Mouse (Mus musculus) kidney, embryonic 14.5 days (tissue): ENCODE results near the gene Axdnd1. TPM values are rescaled to one million over a fixed set of nuclear protein-coding genes. Genes with fewer than 3 reads are reported as not detected.

Experiments used
- ATAC-seq: fragments of 200-750 bp; cut with Nextera tagmentation; 2 replicates; pipeline ENCODE4 v1.8.0; 2017; ENCODE audit warnings: moderate number of reproducible peaks, mild to moderate bottlenecking, moderate TSS enrichment, moderate library complexity; ENCODE audit not compliant: low FRiP score, low TSS enrichment
- H3K27ac ChIP-seq: fragments of 300-500 bp; sonication (generic); 2 replicates; pipeline ENCODE4 v1.5.1; 2014; ENCODE audit warnings: low read depth, mild to moderate bottlenecking, low read length, moderate library complexity, mixed read lengths
- H3K27me3 ChIP-seq: fragments of 300-500 bp; sonication (generic); 2 replicates; pipeline ENCODE4 v1.6.1; 2014; ENCODE audit warnings: mild to moderate bottlenecking, low read length; ENCODE audit not compliant: control insufficient read depth, insufficient read depth
- H3K36me3 ChIP-seq: fragments of 300-500 bp; sonication (generic); 2 replicates; pipeline ENCODE4 v1.6.1; 2014; ENCODE audit warnings: low read length, mixed read lengths; ENCODE audit not compliant: control insufficient read depth, insufficient read depth
- H3K4me1 ChIP-seq: fragments of 300-500 bp; sonication (generic); 2 replicates; pipeline ENCODE4 v1.6.1; 2014; ENCODE audit warnings: low read length, mixed read lengths; ENCODE audit not compliant: control insufficient read depth, insufficient read depth
- H3K4me2 ChIP-seq: fragments of 300-500 bp; sonication (generic); replicated peaks from 2 replicates; pipeline ENCODE4 v1.6.1; 2014; ENCODE audit warnings: low read depth, mild to moderate bottlenecking, low read length
- H3K4me3 ChIP-seq: fragments of 300-500 bp; sonication (generic); 2 replicates; pipeline ENCODE4 v1.5.1; 2014; ENCODE audit warnings: mild to moderate bottlenecking, low read length
- H3K9ac ChIP-seq: fragments of 300-500 bp; sonication (generic); 2 replicates; pipeline ENCODE4 v1.6.1; 2014; ENCODE audit warnings: low read depth, mild to moderate bottlenecking, low read length, moderate library complexity
- H3K9me3 ChIP-seq: fragments of 300-500 bp; sonication (generic); 2 replicates; pipeline ENCODE4 v1.6.1; 2016; ENCODE audit warnings: low read length; ENCODE audit not compliant: control insufficient read depth
- WGBS: fragments of 180-500 bp; shearing (Covaris S2); extraction: QIAGEN DNeasy Blood & Tissue Kit; methylation state at CpG from one replicate; pipeline ENCODE4 v1.1.7; 2014; 5-methylcytosine and 5-hydroxymethylcytosine counted together
- polyA plus RNA-seq: library from polyadenylated mRNA; unstranded; fragments of >200 nt; fragmentation: Nextera tagmentation; extraction: Ambion mirVana; gene quantifications from 2 replicates; pipeline ENCODE4 v1.2.1, GENCODE M21; 2014

The Axdnd1 gene
- polyA plus RNA-seq, 1 experiment from 2014 or later = 1.8 TPM

GRCm38 (mm10) chr1:156445049-156445448 lies 24.1 kb upstream of the Axdnd1 start:
- WGBS = 98% methylated on average over 1 of the region's 1 CpGs
- Histone ChIP-seq H3K9ac (no peak overlapping the region), H3K27me3 (no peaks in the 10 kb centered on the region), H3K27ac (no peak overlapping the region), H3K4me1 (no peaks in the 10 kb centered on the region), H3K9me3 (no peaks in the 10 kb centered on the region), H3K4me3 (no peak overlapping the region), H3K4me2 (no peak overlapping the region), H3K36me3 (peaks cover 22% of the 10 kb centered on the region; the same call in 1 of the 2 replicates)
- no peak for ATAC-seq

- Histone ChIP-seq H3K4me2 (no peak overlapping the region), H3K4me1 (no peaks in the 10 kb centered on the region), H3K27ac (no peak overlapping the region), H3K9me3 (no peaks in the 10 kb centered on the region), H3K4me3 (no peak overlapping the region), H3K9ac (no peak overlapping the region), H3K27me3 (no peaks in the 10 kb centered on the region), H3K36me3 (peaks cover 42% of the 10 kb centered on the region)
- no peak for ATAC-seq
- 87% methylated on average over 6 of the region's 6 CpGs for WGBS
These were observed 21.8 kb upstream of the Axdnd1 start for GRCm38 (mm10) chr1:156442776-156443175.

GRCm38 (mm10) chr1:156442266-156442665 lies 21.3 kb upstream of the Axdnd1 start:
- H3K4me2 ChIP-seq = no peak overlapping the region
- no peak overlapping the region for H3K9ac ChIP-seq
- H3K4me1 ChIP-seq = no peaks in the 10 kb centered on the region
- H3K36me3 ChIP-seq = peaks cover 47% of the 10 kb centered on the region
- H3K4me3 ChIP-seq = no peak overlapping the region
- H3K27me3 ChIP-seq = no peaks in the 10 kb centered on the region
- H3K27ac ChIP-seq = no peak overlapping the region
- no peaks in the 10 kb centered on the region for H3K9me3 ChIP-seq
- WGBS = 94% methylated on average over 12 of the region's 12 CpGs
- ATAC-seq = no peak

GRCm38 (mm10) chr1:156437726-156438125 lies 16.8 kb upstream of the Axdnd1 start:
- H3K27me3 ChIP-seq = no peaks in the 10 kb centered on the region

GRCm38 (mm10) chr1:156437016-156437708 lies 16.2 kb upstream of the Axdnd1 start:
- H3K27ac ChIP-seq = no peak overlapping the region
- no peaks in the 10 kb centered on the region for H3K4me1 ChIP-seq
- no peak for ATAC-seq
- no peak overlapping the region for H3K4me3 ChIP-seq
- WGBS = 95% methylated on average over 8 of the region's 8 CpGs
- no peaks in the 10 kb centered on the region for H3K9me3 ChIP-seq
- H3K36me3 ChIP-seq = peaks cover 77% of the 10 kb centered on the region
- no peak overlapping the region for H3K9ac ChIP-seq
- no peak overlapping the region for H3K4me2 ChIP-seq
- H3K27me3 ChIP-seq = no peaks in the 10 kb centered on the region

More at GRCm38 (mm10) chr1:156437726-156438125, 16.8 kb upstream of the Axdnd1 start:
- no peaks in the 10 kb centered on the region for H3K4me1 ChIP-seq
- peaks cover 72% of the 10 kb centered on the region for H3K36me3 ChIP-seq
- no peak for ATAC-seq
- WGBS = 93% methylated on average over 5 of the region's 5 CpGs
- no peak overlapping the region for H3K4me3 ChIP-seq
- no peak overlapping the region for H3K27ac ChIP-seq
- H3K4me2 ChIP-seq = no peak overlapping the region
- H3K9ac ChIP-seq = no peak overlapping the region
- H3K9me3 ChIP-seq = no peaks in the 10 kb centered on the region

GRCm38 (mm10) chr1:156433497-156433896 lies 12.5 kb upstream of the Axdnd1 start:
- 92% methylated on average over 3 of the region's 3 CpGs for WGBS
- peaks cover 67% of the 10 kb centered on the region for H3K36me3 ChIP-seq

GRCm38 (mm10) chr1:156432498-156432897 lies 11.5 kb upstream of the Axdnd1 start:
- no peak overlapping the region for H3K4me2 ChIP-seq
- H3K27ac ChIP-seq = no peak overlapping the region
- 76% methylated on average over 10 of the region's 10 CpGs for WGBS
- no peak for ATAC-seq
- no peaks in the 10 kb centered on the region for H3K4me1 ChIP-seq
- H3K4me3 ChIP-seq = no peak overlapping the region
- H3K9ac ChIP-seq = no peak overlapping the region
- H3K27me3 ChIP-seq = no peaks in the 10 kb centered on the region
- H3K36me3 ChIP-seq = peaks cover 58% of the 10 kb centered on the region
- no peaks in the 10 kb centered on the region for H3K9me3 ChIP-seq

More at GRCm38 (mm10) chr1:156433497-156433896, 12.5 kb upstream of the Axdnd1 start:
- no peak overlapping the region for H3K9ac ChIP-seq
- ATAC-seq = no peak
- H3K27me3 ChIP-seq = no peaks in the 10 kb centered on the region
- no peak overlapping the region for H3K4me2 ChIP-seq
- H3K4me1 ChIP-seq = no peaks in the 10 kb centered on the region
- no peak overlapping the region for H3K27ac ChIP-seq
- H3K9me3 ChIP-seq = no peaks in the 10 kb centered on the region
- H3K4me3 ChIP-seq = no peak overlapping the region

- Histone ChIP-seq H3K27me3 (no peaks in the 10 kb centered on the region), H3K9me3 (no peaks in the 10 kb centered on the region), H3K9ac (no peak overlapping the region), H3K4me1 (no peaks in the 10 kb centered on the region), H3K4me2 (no peak overlapping the region), H3K4me3 (no peak overlapping the region), H3K27ac (no peak overlapping the region), H3K36me3 (peaks cover 30% of the 10 kb centered on the region)
- 92% methylated on average over 6 of the region's 6 CpGs for WGBS
- no peak for ATAC-seq
These were observed 7.5 kb upstream of the Axdnd1 start for GRCm38 (mm10) chr1:156428434-156428833.

GRCm38 (mm10) chr1:156425746-156426145 lies 4.8 kb upstream of the Axdnd1 start:
- no peaks in the 10 kb centered on the region for H3K4me1 ChIP-seq
- WGBS = 92% methylated on average over 4 of the region's 4 CpGs
- H3K27me3 ChIP-seq = no peaks in the 10 kb centered on the region
- H3K36me3 ChIP-seq = peaks cover 9% of the 10 kb centered on the region; the same call in 1 of the 2 replicates
- H3K9ac ChIP-seq = no peak overlapping the region
- no peak overlapping the region for H3K4me3 ChIP-seq
- no peaks in the 10 kb centered on the region for H3K9me3 ChIP-seq
- H3K4me2 ChIP-seq = no peak overlapping the region
- ATAC-seq = no peak
- no peak overlapping the region for H3K27ac ChIP-seq
